1 mouse cellular context compared by ENCODE assay signal in the genomic region with DNA sequence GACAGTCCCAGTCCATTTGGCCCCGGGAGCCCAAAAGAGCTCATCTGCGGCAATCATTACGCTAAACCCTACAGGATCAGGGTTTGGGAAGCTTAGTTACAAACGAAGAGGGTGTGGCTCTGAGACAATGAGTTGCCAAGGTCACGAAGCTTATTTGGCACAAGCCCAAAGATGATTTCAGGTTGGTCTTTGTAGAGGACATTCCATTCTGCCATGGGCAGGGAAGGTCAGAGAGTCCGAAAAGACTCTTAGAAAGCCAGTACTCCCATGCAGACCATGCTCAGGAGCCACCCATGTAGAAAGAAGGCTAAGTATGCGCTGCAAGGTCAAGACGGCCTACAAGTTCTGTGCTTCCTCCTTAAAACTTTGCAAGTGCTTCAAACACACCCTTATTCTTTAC.
TF ChIP-seq lines count a peak whose summit lies in the region.

No protein-coding gene starts in this region.

TF ChIP-seq in myocyte, 11 proteins besides CTCF, POLR2A, EP300 and RAD21 (continued from another document):
- TF ChIP-seq E2F4 (IDR thresholded peaks at IDR 0.05; ENCODE audit: insufficient read depth): no peak
- no peak for TF ChIP-seq TCF3 (IDR thresholded peaks at IDR 0.05; ENCODE audit: insufficient read length, low read depth)
TF ChIP-seq in myocyte: peak in this region for 0.
